Mouse (Mus musculus) erythroblast, embryonic 14.5 days (primary cell): ENCODE data around the gene Tnpo2.

Experiments
- GATA1 ChIP-seq: IDR thresholded peaks from 2 replicates; pipeline ENCODE4 v1.6.1; 2012; ENCODE audit warnings: low read length, inconsistent platforms, mixed read lengths
- TAL1 ChIP-seq: IDR thresholded peaks from 3 replicates; pipeline ENCODE4 v1.6.1; 2012; ENCODE audit warnings: low read length, inconsistent platforms, mixed read lengths

GRCm38 (mm10) chr8:85083108-85083813 is 46.5 kb downstream of the Tnpo2 start, which contains the start of gene Man2b1:
- TF ChIP-seq GATA1 (no peak), TAL1 (no peak)
